In the genomic region with DNA sequence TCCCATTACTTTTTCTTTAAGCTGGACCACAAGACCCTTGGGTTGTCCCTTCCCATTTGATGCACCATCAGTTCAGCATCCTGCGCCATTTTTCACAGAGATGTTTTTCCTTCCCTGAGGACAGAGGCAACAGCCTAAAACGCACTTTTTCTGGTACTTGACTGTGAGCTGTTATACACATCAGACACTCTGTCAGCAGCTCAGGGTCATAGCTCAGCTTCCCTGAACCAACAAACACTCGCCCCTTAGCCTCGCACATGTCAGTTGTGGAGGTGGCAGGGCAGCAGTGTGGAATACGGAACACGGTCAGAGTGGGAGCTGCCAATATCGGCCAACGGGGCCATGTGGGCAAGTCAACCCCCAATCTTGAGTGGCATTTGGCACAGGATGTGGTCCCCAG, we compare ENCODE assay signal across 20 mouse cellular contexts. TPM values are rescaled to one million over a fixed set of nuclear protein-coding genes. Genes with fewer than 3 reads are reported as not detected.
DNase-seq lines count a peak whose midpoint lies in the region; ATAC-seq lines count a peak whose summit lies in the region.
"Had no signal": no experiment of that assay in that cellular context is flagged by ENCODE, and none has a peak within 500 bp of the region (broad histone marks: within the 10 kb centered on the region; RNA-seq: fewer than 3 reads in every experiment).

No protein-coding gene starts in this region.

- intact Hi-C loops in heart, postnatal 14 days (cut with DNase I) = no loop called here

- H3K4me3 ChIP-seq in heart, embryonic 10.5 days = no peak overlapping the region
- H3K4me3 ChIP-seq in neural tube, embryonic 15.5 days (replicated peaks) = no peak overlapping the region
- H3K4me3 ChIP-seq: forebrain, embryonic 13.5 days; hindbrain, embryonic 13.5 days; intestine, embryonic 15.5 days had no signal

- no peaks in the 10 kb centered on the region for H3K9me3 ChIP-seq in heart, embryonic 10.5 days
- H3K9me3 ChIP-seq in neural tube, embryonic 15.5 days (replicated peaks) = no peaks in the 10 kb centered on the region
- H3K9me3 ChIP-seq: forebrain, embryonic 13.5 days; G1E; hindbrain, embryonic 13.5 days; intestine, embryonic 15.5 days had no signal

- no peak for ATAC-seq in neural tube, embryonic 15.5 days (ENCODE audit: low FRiP score)
- ATAC-seq: CD4-positive, CD25-positive, alpha-beta regulatory T cell, adult 4 months; forebrain, embryonic 13.5 days; forebrain, postnatal 0 days; hindbrain, postnatal 0 days; intestine, embryonic 15.5 days had no signal

- H3K9ac ChIP-seq in neural tube, embryonic 15.5 days (replicated peaks) = no peak overlapping the region
- H3K9ac ChIP-seq: forebrain, embryonic 13.5 days; forebrain, postnatal 0 days; hindbrain, embryonic 13.5 days; intestine, embryonic 15.5 days had no signal

- H3K4me1 ChIP-seq in heart, embryonic 10.5 days = no peaks in the 10 kb centered on the region
- no peaks in the 10 kb centered on the region for H3K4me1 ChIP-seq in neural tube, embryonic 15.5 days
- H3K4me1 ChIP-seq: forebrain, embryonic 13.5 days; hindbrain, embryonic 13.5 days; intestine, embryonic 15.5 days had no signal

- H3K36me3 ChIP-seq in heart, embryonic 10.5 days = no peaks in the 10 kb centered on the region
- no peaks in the 10 kb centered on the region for H3K36me3 ChIP-seq in neural tube, embryonic 15.5 days
- H3K36me3 ChIP-seq: G1E; hindbrain, embryonic 13.5 days; intestine, embryonic 15.5 days had no signal

- H3K4me2 ChIP-seq in neural tube, embryonic 15.5 days = no peak overlapping the region
- H3K4me2 ChIP-seq: forebrain, embryonic 13.5 days; hindbrain, embryonic 13.5 days; intestine, embryonic 15.5 days had no signal

- 82% methylated on average over 8 of the region's 8 CpGs for WGBS in heart, embryonic 10.5 days
- 84% methylated on average over 8 of the region's 8 CpGs for WGBS in neural tube, embryonic 15.5 days

- DNase-seq in adrenal gland, adult 2 months = peak; percentile 55
- no peak for DNase-seq in adrenal gland, adult 8-10 months
- peak; percentile 46 for DNase-seq in heart, embryonic 10.5 days (ENCODE audit: low spot score)
- DNase-seq in heart, postnatal 14 days = no peak
- DNase-seq in neural tube, embryonic 10.5 days (ENCODE audit: extremely low spot score, low spot score) = peak; percentile 10
- no peak for DNase-seq in thymus, postnatal 4 days
- DNase-seq: B cell, adult 2 months; cerebellum, adult 18-20 months; cerebellum, adult 9-11 months; cerebellum, postnatal 36 days; forebrain, postnatal 0 days; gastrocnemius, postnatal 14 days; heart, postnatal 10 days had no signal

- no peak overlapping the region for H3K27ac ChIP-seq in heart, embryonic 10.5 days
- no peak overlapping the region for H3K27ac ChIP-seq in neural tube, embryonic 15.5 days (replicated peaks)
- H3K27ac ChIP-seq: forebrain, embryonic 13.5 days; hindbrain, embryonic 13.5 days; hindbrain, postnatal 0 days; intestine, embryonic 15.5 days had no signal

- no peaks in the 10 kb centered on the region for H3K27me3 ChIP-seq in heart, embryonic 10.5 days (ENCODE audit: insufficient read depth, poor library complexity, severe bottlenecking)
- no peaks in the 10 kb centered on the region for H3K27me3 ChIP-seq in neural tube, embryonic 15.5 days (replicated peaks)
- H3K27me3 ChIP-seq: forebrain, embryonic 13.5 days; hindbrain, embryonic 13.5 days; intestine, embryonic 15.5 days had no signal

RNA-seq across cellular contexts. Expression of gene Slc35c1, which starts 59.1 kb away (rescaled TPM):
- 10 to 100 TPM; 14.3 to 23.2 TPM for total RNA-seq in adrenal gland, adult 2 months (2021)
- polyA plus RNA-seq in adrenal gland, adult 2 months (2012; rRNA removed) = 50.9 and 98.4 TPM in 2 replicates
- total RNA-seq in adrenal gland, adult 8-10 months (2022) = 10 to 100 TPM; 15.7 to 24.0 (median 19.6) TPM
- polyA plus RNA-seq in heart, embryonic 10.5 days (2016; fragmentation: Nextera tagmentation; extraction: Ambion mirVana) = 14.1 and 14.9 TPM in 2 replicates
- 1 to 10 TPM; 5.5 to 5.6 TPM for total RNA-seq in heart, postnatal 14 days (2021)
- polyA plus RNA-seq in neural tube, embryonic 15.5 days (2015; fragmentation: Nextera tagmentation; extraction: Ambion mirVana) = 16.6 and 22.1 TPM in 2 replicates

Comparison
In these comparisons a context has a peak if more than half of its experiments do, and no peak if none do; other contexts are left out.
1. DNase-seq: peak in adrenal gland, adult 2 months (single experiment), heart, embryonic 10.5 days (single experiment) and neural tube, embryonic 10.5 days (single experiment); none in adrenal gland, adult 8-10 months (single experiment), heart, postnatal 14 days (0 of 2) and thymus, postnatal 4 days (single experiment).